Mouse (Mus musculus): ENCODE measurements around the gene Peli3.

The Peli3 gene

GRCm38 (mm10) chr19:4925121-4925860 lies 17.6 kb downstream of the Peli3 start:
- Histone ChIP-seq H3K36me3 (ENCODE audit: insufficient read depth, low read length) (peaks cover 66% of the 10 kb centered on the region), H3K9me3 (ENCODE audit: low read length) (no peaks in the 10 kb centered on the region), H3K4me3 (replicated peaks; ENCODE audit: low read length) (peak overlapping the region; percentile 42), H3K4me1 (replicated peaks; ENCODE audit: low read depth, low read length) (peaks cover 41% of the 10 kb centered on the region), H3K27me3 (ENCODE audit: insufficient read depth, low read length) (no peaks in the 10 kb centered on the region)
- no peak for TF ChIP-seq NANOG (IDR thresholded peaks at IDR 0.05; ENCODE audit: borderline replicate concordance, low read length)
- TF ChIP-seq CTCF (conservative IDR thresholded peaks at IDR 0.05; ENCODE audit: low read length) = no peak
- no peak for TF ChIP-seq POU5F1 (IDR thresholded peaks at IDR 0.05; ENCODE audit: borderline replicate concordance, low read length)

GRCm38 (mm10) chr19:4919652-4920051 lies 23.3 kb downstream of the Peli3 start:
- Histone ChIP-seq H3K9me3 (ENCODE audit: low read length) (no peaks in the 10 kb centered on the region), H3K4me3 (replicated peaks; ENCODE audit: low read length) (no peak overlapping the region), H3K36me3 (ENCODE audit: insufficient read depth, low read length) (peaks cover 100% of the 10 kb centered on the region), H3K4me1 (replicated peaks; ENCODE audit: low read depth, low read length) (peaks cover 31% of the 10 kb centered on the region), H3K27me3 (ENCODE audit: insufficient read depth, low read length) (no peaks in the 10 kb centered on the region)
- TF ChIP-seq POU5F1 (IDR thresholded peaks at IDR 0.05; ENCODE audit: borderline replicate concordance, low read length) (no peak), CTCF (conservative IDR thresholded peaks at IDR 0.05; ENCODE audit: low read length) (no peak), NANOG (IDR thresholded peaks at IDR 0.05; ENCODE audit: borderline replicate concordance, low read length) (no peak)

- Histone ChIP-seq H3K9me3 (ENCODE audit: low read length) (no peaks in the 10 kb centered on the region), H3K27me3 (ENCODE audit: insufficient read depth, low read length) (no peaks in the 10 kb centered on the region), H3K36me3 (ENCODE audit: insufficient read depth, low read length) (peaks cover 100% of the 10 kb centered on the region), H3K4me3 (replicated peaks; ENCODE audit: low read length) (no peak overlapping the region), H3K4me1 (replicated peaks; ENCODE audit: low read depth, low read length) (peaks cover 39% of the 10 kb centered on the region)
- TF ChIP-seq POU5F1 (IDR thresholded peaks at IDR 0.05; ENCODE audit: borderline replicate concordance, low read length) (no peak), NANOG (IDR thresholded peaks at IDR 0.05; ENCODE audit: borderline replicate concordance, low read length) (no peak), CTCF (conservative IDR thresholded peaks at IDR 0.05; ENCODE audit: low read length) (no peak)
These were observed 26.1 kb downstream of the Peli3 start for GRCm38 (mm10) chr19:4916827-4917226.

GRCm38 (mm10) chr19:4915924-4916603 lies 26.9 kb downstream of the Peli3 start:
- H3K27me3 ChIP-seq (ENCODE audit: insufficient read depth, low read length) = no peaks in the 10 kb centered on the region
- peaks cover 100% of the 10 kb centered on the region for H3K36me3 ChIP-seq (ENCODE audit: insufficient read depth, low read length)
- H3K9me3 ChIP-seq (ENCODE audit: low read length) = no peaks in the 10 kb centered on the region
- peaks cover 38% of the 10 kb centered on the region for H3K4me1 ChIP-seq (replicated peaks; ENCODE audit: low read depth, low read length)
- no peak for TF ChIP-seq CTCF (conservative IDR thresholded peaks at IDR 0.05; ENCODE audit: low read length)
- no peak for TF ChIP-seq POU5F1 (IDR thresholded peaks at IDR 0.05; ENCODE audit: borderline replicate concordance, low read length)
- no peak for TF ChIP-seq NANOG (IDR thresholded peaks at IDR 0.05; ENCODE audit: borderline replicate concordance, low read length)
- H3K4me3 ChIP-seq (replicated peaks; ENCODE audit: low read length) = no peak overlapping the region

- no peak overlapping the region for H3K4me3 ChIP-seq (replicated peaks; ENCODE audit: low read length)
- H3K4me1 ChIP-seq (replicated peaks; ENCODE audit: low read depth, low read length) = peaks cover 29% of the 10 kb centered on the region
- peaks cover 74% of the 10 kb centered on the region for H3K36me3 ChIP-seq (ENCODE audit: insufficient read depth, low read length)
- TF ChIP-seq NANOG (IDR thresholded peaks at IDR 0.05; ENCODE audit: borderline replicate concordance, low read length) (no peak), POU5F1 (IDR thresholded peaks at IDR 0.05; ENCODE audit: borderline replicate concordance, low read length) (no peak), CTCF (conservative IDR thresholded peaks at IDR 0.05; ENCODE audit: low read length) (no peak)
- no peaks in the 10 kb centered on the region for H3K27me3 ChIP-seq (ENCODE audit: insufficient read depth, low read length)
- no peaks in the 10 kb centered on the region for H3K9me3 ChIP-seq (ENCODE audit: low read length)
These were observed 33.6 kb downstream of the Peli3 start for GRCm38 (mm10) chr19:4909376-4909775.

GRCm38 (mm10) chr19:4908107-4908506 lies 34.8 kb downstream of the Peli3 start:
- Histone ChIP-seq H3K9me3 (ENCODE audit: low read length) (no peaks in the 10 kb centered on the region), H3K4me1 (replicated peaks; ENCODE audit: low read depth, low read length) (peaks cover 21% of the 10 kb centered on the region), H3K27me3 (ENCODE audit: insufficient read depth, low read length) (no peaks in the 10 kb centered on the region), H3K36me3 (ENCODE audit: insufficient read depth, low read length) (peaks cover 67% of the 10 kb centered on the region), H3K4me3 (replicated peaks; ENCODE audit: low read length) (no peak overlapping the region)
- TF ChIP-seq POU5F1 (IDR thresholded peaks at IDR 0.05; ENCODE audit: borderline replicate concordance, low read length) (no peak), NANOG (IDR thresholded peaks at IDR 0.05; ENCODE audit: borderline replicate concordance, low read length) (no peak), CTCF (conservative IDR thresholded peaks at IDR 0.05; ENCODE audit: low read length) (peak; percentile 97)

- H3K4me3 ChIP-seq (replicated peaks; ENCODE audit: low read length) = peak within 1 kb of the TSS; percentile 86
- H3K9me3 ChIP-seq (ENCODE audit: low read length) = no peaks in the 10 kb centered on the region
- H3K27me3 ChIP-seq (ENCODE audit: insufficient read depth, low read length) = no peaks in the 10 kb centered on the region
- H3K4me1 ChIP-seq (replicated peaks; ENCODE audit: low read depth, low read length) = peaks cover 21% of the 10 kb centered on the region
- peaks cover 56% of the 10 kb centered on the region for H3K36me3 ChIP-seq (ENCODE audit: insufficient read depth, low read length)
- TF ChIP-seq NANOG (IDR thresholded peaks at IDR 0.05; ENCODE audit: borderline replicate concordance, low read length) (no peak), POU5F1 (IDR thresholded peaks at IDR 0.05; ENCODE audit: borderline replicate concordance, low read length) (no peak), CTCF (conservative IDR thresholded peaks at IDR 0.05; ENCODE audit: low read length) (no peak)
These were observed 36.7 kb downstream of the Peli3 start, which contains the start of gene Bbs1 for GRCm38 (mm10) chr19:4905979-4906794. TSS of gene Bbs1 (minus strand) at chr19:4906628.

GRCm38 (mm10) chr19:4899888-4900287 lies 43.0 kb downstream of the Peli3 start:
- Histone ChIP-seq H3K4me1 (replicated peaks; ENCODE audit: low read depth, low read length) (peaks cover 46% of the 10 kb centered on the region), H3K36me3 (ENCODE audit: insufficient read depth, low read length) (peaks cover 22% of the 10 kb centered on the region; the same call in 1 of the 2 replicates), H3K27me3 (ENCODE audit: insufficient read depth, low read length) (peaks cover 3% of the 10 kb centered on the region; the same call in 1 of the 2 replicates), H3K9me3 (ENCODE audit: low read length) (no peaks in the 10 kb centered on the region), H3K4me3 (replicated peaks; ENCODE audit: low read length) (no peak overlapping the region)
- no peak for TF ChIP-seq NANOG (IDR thresholded peaks at IDR 0.05; ENCODE audit: borderline replicate concordance, low read length)
- no peak for TF ChIP-seq CTCF (conservative IDR thresholded peaks at IDR 0.05; ENCODE audit: low read length)
- TF ChIP-seq POU5F1 (IDR thresholded peaks at IDR 0.05; ENCODE audit: borderline replicate concordance, low read length) = no peak
